Mouse (Mus musculus) kidney, postnatal 25 days (tissue): Measurements from ENCODE around the gene Kif3a.
A peak's percentile ranks its signal among the peaks of the same experiment; 100 is the strongest.

Experiments used
- DNase-seq, 2 experiments: peaks; one replicate each; pipeline ENCODE4 v3.0.0; 2021; ENCODE audit warnings: mixed read lengths in 2 of 2

Kif3a gene

DNA sequence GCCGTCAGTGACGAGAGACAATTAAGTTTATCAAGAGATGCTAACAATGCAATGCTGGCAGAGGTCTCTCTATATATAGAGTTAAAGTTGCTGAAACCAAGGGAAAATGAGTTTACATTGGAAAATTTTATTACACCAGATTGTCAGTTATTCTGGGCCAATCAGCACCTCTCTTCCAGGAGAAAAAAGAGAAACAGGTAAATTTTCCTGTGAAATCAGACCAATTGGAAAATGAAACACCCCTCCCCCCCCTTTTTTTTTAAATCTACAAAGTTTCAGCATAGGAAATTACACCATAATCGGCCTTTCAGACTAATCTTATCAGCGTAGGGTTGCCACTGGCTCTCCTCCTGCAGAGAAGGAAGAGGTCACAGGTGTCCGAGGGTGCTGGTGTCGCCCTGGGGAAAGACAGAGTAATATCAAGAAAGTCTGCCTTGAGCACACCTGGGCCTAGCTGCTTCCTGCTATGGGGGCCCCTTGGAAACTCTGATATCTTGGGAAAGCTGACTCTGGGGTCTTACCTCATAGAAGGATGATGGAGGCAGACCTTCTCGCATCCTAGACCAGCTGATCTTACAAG lies 51.5 kb downstream of the Kif3a start, which contains the start of gene Il4:
TSS of gene Il4 (minus strand) at position 51 of the 580 bp plus-strand sequence.
- DNase-seq = no peak

DNA sequence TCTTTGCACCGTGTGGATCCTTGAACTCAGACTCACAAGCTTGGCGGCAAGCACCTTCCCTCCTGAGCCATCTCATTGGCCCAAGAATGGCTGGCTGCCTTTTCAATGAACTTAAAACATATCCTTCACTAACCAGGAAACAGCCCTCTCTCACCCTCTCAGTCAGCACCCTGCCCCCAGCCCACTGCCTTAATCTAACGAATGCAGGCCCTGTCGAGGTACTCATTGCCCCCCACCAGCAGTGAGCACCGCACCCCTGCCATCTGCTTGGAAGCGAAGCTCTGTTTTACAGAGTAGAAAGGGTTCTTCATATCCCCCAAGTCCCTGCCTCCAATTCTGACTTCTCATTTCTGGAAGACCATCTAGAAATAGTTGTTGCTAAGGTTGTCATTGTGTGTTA lies 52.2 kb downstream of the Kif3a start:
- DNase-seq = no peak

DNA sequence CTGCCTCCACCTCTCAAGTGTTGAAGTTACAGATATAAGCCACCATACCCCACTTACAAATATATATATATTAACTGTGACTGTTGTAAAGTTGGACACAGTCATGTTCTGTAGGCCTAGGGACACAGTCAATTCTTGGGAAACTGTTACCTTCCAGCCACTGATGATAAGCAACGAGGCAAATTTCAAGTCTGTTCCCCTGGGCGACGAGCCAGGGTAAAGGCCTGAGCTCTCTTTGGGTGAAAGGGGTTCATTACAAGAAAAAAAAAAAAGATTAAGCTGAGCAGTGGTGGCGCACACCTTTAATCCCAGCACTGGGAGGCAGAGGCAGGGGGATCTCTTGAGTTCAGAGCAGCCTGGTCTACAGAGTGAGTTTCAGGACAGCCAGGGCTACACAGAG lies 52.9 kb downstream of the Kif3a start:
- no peak for DNase-seq

DNA sequence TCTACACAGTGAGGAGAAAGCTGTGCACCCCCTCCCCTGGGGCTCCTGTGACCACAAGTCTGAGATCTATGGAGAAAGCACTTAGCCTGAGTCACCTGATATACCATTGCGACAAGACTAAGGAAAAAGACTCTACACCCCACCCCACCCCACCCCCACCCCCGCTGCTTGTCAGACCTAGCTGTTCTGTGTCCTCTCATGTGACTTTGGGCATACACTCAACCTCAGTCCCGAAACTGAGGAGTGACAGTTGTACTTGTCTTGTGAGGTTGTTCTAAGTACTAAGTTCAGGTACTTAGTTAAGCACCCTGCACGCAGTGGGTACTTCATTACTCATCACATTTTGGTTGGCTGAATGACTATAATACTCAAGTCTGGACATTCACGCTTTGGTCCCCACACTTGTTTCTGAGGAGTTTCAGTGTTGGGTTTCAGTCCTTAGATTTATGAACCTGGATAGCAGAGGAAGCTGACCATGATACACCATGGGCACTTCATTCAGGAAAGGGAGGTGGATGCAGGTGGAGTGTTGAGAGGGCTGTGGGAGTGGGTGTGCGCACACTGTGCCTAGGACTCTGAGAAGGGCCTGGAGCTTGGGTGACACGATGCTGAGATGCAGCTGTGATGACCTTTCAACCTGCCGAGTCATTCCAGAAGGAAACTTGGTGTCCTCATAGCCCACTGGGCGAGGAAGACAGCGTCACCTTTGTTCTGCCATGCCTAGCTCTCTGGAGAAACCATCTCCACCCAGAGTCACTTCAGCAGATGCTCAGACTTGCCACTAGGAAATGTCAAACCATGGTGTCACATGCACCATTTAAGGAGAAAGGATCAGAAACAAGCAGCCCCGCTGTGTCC lies 54.6 kb downstream of the Kif3a start:
- DNase-seq = no peak

DNA sequence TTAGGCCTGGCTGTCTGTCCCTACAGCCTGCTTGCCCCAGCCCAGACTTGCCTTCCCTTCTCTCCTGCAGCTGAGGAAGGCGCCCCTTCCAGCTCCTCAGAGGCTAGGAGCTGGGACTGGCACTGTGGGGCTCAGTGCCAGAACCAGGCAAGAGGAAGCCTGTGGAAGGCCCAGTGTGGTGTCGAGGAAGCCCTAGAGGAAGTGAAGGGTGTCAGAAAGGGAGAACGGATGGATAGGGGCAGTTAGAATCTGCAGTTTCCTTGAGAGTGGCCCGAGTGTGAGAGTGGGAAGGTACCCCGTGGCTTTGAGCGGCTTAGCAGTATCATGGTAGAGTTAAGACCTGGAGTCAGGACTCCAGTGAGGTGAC lies 55.2 kb downstream of the Kif3a start:
- no peak for DNase-seq

DNA sequence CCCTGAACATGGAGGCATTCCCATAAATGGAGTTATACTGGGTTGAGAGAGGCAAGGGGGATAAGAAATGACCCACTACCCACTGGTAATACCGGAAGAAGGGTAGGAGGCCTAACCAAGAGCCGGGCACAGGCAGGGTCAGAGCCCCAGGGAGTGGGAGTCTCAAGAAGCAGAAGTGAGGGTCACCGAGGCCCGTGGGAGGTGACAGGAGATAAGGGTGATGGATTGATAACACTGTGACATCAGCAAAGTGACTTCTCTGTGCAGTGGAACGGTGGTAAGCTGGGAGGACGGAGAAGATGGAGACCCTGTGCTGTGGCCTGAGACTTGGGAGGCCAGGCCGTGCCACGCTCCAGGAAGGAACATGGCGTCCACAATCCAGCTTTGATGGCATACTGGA lies 56.4 kb downstream of the Kif3a start:
- DNase-seq = no peak

DNA sequence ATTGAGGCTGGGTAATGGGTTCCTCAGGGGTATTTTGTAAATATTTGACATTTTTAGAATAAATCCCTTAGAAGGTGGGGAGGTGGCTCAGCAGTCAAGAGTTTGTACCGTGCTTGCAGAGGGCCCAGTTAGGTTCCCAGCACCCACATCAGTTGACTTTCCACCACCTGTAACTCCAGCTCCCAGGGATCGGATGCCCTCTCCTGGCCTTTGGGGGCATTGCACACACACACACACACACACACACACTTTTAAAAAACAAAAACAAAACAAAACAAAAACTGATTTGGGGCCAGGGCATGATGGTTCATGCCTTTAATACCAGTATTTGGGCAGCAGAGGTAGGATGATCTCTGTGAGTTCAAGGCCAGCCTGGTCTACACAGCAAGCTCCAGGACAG lies 56.9 kb downstream of the Kif3a start:
- DNase-seq = no peak

DNA sequence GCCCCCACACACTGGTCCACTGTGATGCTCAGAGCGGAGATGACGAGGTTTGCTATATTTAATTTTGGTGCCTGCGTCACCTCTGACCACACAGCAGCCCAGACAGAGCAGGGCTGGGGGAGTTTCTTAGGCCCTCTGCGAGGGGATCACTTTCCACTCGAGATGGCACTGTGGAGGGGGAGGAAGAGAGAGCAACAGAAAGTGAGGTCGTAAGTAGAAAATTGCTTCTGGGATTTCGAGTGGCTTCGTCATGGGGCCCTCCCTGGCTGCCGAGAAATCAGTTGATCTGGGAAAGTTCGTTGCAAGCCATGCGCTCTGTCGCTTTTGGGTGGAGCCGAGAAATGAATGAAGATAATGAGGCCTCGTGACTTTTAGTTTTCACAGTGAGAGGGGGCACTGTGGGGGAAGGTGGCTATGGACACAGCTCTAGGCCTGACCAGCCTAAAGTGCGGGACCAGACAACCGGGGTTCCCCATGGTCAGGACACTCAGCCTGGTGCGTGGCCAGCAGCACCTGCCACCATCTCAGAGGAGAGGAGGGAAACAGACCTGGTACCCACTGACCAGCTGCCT lies 59.7 kb downstream of the Kif3a start:
- DNase-seq = no peak

DNA sequence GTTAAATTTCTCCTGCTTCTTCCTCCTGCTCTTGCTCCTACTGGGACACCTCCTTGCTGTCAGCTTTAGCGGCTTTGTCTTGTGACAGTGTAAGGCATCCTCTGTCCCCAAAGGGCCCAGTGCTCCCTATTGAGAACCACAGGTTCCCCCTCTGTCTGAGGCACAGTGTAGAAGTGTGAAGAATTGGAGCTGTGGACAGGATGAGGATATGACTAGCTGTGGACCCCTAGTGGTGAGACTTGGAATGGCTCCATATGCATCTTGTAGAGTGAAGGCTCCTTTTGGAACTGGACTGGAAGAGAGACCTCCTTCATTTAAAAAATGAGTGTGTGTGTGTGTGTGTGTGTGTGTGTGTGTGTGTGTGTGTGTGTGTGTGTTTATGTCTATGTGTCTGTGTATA lies 60.7 kb downstream of the Kif3a start:
- DNase-seq = peak; percentile 59 to 91

DNA sequence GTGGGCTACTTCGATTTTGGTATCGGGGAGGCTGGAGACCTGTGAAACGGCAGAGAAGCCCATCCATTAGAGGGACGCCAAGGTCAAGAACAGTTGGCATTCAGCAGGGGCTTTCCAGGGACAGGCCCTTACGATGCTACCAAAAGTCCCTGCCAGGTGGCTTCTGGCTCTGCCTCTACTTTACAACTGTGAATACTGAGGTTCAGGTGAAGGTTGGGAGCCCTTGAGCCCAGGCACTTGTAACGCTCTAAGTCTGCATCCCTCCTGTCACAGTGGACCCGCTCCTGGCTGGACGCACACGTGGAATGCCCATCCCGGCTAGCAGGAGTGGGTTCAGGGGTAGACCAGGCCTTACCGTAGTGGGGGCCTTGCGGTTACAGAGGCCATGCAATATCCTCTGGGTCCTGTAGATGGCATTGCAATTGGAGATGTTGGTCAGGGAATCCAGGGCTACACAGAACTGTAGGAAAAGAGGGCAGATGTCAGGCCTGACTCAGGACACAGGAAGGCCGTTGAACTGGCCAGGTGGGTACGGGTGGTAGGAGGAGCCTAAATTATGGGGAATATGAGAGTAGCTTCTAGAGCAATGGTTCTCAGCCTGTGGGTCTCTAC lies 65.0 kb downstream of the Kif3a start:
- peak in 1 of 2 experiments; percentile 9 for DNase-seq

DNA sequence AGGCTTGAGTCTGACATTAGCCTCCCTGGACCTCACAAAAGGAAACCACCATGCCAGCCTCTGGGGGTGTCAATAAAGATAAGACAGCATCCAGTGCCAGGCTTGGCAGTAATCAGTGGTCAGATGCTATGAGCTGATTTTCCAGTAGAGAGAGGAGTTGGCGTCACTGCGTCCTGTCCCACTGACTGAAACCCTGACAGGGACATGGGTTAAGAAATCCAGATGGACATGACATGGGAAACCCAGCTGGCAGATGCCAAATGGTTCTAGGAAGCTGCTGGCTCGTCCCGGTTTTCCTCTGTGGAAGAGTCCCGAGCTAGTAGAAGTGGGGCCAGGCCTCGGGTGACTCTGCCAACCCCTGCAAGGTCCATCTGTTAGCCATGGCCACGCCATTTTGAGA lies 66.5 kb downstream of the Kif3a start:
- no peak for DNase-seq

DNA sequence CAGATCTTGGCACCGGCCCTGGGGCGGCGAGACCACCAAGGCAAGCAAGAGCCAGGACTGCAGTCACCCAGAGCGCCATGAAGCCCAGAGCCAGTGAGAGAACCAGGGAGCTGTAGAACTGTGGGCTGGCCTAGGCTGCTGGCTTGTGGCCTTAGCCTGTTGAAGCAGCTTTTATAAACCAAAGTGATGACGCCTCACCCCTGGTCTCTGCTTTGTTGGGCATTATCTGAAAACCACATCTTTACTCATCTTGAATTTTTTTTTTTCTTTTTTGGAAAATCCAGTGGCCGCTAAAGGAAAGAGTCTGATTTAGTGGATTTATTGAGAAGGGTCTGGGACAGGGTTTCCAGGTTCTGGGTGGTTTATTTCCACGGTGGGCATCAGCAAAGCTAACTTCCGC lies 67.4 kb downstream of the Kif3a start, which contains the start of gene Il13:
TSS of gene Il13 (minus strand) at position 147 of the 400 bp plus-strand sequence.
- DNase-seq = no peak

DNA sequence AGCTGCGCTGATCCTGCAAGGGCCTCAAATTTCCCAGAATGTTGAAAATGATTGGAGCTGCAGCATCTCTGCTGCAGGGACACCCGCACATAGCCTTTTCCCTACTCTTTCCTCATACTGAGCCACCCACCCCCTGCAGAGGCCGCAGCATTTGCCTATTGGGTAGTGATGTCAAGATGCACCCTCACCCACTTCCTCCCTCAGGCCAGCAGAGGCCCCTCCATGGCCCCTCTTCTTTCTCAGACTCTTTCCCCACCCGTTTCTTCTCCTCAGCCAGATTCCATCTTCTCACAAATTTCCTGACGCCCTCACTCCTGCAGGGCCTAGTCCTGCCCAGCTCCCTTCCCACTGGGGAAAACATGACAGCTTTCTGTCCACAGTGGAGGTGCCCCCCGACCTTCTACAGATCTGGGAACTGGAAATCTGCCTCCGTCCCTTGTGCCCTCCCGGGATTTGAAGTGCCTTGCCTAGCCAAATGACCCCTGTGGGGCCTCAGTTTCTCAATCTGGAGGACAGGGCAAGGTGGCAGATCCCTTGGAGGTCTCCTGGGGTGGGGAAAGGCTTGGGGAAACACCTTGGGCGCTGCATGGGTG lies 68.5 kb downstream of the Kif3a start:
- DNase-seq = no peak

DNA sequence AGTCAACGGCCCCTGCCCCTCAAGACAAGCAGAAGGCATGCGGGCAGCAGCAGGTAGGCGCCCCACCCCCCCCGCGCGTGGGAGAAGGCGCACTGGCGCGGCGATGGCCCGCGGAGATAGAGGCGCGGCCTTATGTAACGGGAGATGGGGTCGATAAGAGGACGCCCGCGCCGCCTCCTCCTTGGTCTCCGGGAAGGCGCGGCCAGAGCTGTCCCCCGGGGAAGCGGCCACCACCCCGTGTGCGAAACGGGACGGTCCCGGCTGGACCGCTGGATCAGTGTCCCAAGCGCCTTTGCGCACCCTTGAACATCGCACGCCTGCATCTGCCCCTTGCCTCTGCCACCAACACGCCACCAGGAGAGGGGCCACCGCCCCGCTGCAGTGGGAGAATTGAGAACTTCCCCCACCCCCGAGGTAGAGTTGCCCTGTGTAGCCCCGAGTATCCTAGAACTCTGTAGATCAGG lies 69.0 kb downstream of the Kif3a start:
- peak in 1 of 2 experiments; percentile 49 for DNase-seq

DNA sequence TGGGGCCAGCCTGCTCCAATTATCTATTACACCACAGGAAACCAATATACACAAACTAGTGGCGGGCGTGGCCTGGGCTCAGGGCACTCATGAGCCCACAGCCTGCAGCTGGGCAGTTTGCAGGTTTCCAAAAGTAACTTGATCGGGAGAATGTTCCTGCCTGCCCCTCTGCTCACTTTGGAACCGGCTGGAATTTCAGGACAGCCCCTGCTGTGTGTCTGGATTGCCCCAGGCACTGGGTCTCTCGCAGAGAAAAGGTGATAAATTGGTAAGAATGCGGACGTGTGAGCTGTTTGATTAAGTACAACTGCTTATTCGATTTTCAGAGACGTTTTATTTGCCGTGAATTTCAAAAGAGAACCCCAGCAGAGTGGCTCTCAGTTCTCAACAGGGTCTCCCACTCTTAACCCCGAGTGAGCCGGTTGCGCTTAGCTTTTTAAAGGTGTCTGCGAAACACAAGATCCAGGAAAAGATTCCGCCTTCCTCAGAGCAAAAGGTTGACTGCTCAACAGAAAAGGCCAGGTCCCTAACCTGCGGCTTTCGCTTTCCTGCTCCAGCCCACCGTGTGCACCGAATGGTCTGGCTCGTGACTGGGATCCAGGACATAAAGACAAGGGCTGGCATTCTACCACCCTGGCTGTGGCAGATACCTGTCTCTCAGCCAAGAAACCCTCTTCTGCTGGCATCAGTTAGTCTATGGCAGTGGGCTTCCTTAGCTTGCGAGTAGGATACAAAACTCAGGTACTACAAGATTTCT lies 70.0 kb downstream of the Kif3a start:
- no peak for DNase-seq

DNA sequence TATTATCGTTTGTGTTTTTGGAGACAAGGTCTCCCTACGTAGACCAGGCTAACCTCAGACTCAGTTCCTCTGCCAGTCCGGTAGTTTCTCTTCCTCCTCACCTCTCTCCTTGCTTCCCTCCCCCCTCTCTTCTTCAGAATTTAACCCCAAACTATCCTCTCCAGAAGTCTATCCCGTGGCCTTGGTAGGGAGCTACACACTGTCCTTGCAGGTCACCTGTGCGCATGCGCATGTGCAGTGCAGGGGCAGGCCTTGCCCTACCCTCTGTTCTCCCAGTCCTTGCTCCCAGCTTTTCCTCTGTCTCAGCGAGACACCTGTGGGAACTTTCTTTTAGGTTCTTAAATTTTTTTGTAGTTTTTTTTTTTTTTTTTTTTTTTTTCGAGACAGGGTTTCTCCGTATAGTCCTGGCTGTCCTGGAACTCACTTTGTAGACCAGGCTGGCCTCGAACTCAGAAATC lies 70.7 kb downstream of the Kif3a start:
- no peak for DNase-seq

DNA sequence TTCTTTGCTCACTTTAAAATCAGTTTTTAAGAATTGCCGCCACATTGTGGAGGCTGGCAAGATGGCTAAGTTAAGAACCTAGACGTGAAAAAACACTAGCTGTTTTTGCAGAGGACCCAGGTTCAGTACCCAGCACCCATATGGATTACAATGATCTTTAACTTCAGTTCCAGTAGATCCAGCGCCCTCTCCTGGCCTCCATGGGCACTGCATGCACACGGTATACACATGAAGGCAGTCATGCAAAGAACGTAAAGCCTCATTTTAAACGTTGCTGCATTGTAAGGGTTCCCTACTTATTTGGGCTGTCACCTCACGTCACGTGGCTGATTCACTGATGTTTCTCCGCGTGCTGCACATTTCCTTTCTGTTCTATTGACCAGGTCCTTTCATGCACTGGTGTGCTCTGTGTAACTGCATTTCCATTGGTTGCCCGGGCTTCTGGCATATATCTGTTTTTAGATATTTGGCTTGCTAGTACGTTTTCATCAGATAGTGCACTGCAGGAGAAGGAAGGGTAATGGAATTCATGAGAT lies 75.6 kb downstream of the Kif3a start:
- DNase-seq = no peak

DNA sequence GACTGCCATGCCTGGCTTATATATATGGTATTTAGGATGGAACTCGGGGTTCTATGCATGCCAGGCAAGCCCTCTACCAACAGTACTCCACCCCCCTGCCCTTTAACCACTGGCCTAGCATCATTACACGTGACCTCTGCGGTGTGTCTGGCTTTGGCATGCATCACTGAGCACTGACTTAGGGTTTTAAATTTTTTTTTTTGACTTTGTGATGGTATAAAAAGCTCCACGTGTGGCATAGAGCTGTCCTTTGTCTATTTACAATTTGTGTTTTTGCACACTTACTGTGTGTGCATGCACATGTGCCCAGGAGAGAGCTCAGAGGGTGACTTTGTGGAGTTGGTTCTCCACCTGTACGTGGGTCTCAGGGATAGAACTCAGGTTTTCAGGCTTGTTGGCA lies 76.8 kb downstream of the Kif3a start:
- peak in 1 of 2 experiments; percentile 5 for DNase-seq

DNA sequence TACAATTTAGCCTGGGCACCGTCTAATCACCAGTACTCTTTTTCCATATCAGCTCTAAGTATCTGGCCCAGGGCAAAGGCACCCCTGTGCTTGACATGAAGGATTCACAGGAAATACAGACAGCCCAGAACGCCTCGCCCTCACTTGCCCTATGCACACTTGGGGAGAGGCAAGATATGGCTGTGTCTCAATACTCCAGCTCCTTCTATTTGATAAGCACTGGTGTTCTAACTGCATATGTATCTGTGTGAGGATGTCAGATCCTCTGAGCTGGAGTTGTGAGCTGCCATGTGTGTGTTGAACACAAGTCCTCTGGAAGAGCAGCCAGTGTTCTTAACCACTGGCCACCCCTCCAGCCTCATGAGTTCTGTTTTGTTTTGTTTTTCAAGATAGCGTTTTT lies 84.3 kb downstream of the Kif3a start:
- no peak for DNase-seq
